ENCODE assay signal across 7 mouse cellular contexts in the genomic region with DNA sequence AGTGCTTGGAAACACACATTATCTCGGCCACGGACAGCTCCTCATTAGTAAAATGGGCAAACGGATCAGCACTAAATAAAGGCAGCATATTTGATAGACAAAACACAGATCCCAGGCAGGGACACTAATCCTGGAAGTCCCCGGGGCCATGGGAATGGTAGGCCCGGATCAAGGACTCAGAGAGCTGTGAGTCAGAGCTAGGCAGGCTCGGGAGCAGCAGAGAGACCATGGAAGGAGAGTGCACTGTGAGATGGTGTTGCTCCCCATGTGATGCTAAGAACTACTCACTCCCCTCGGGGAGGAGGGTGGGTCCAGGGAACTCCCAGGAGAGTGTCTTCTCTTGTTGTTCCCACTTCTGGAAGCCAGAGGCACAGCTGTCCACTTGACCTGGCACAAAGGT.
"Had no signal": no experiment of that assay in that cellular context is flagged by ENCODE, and none has a peak within 500 bp of the region (broad histone marks: within the 10 kb centered on the region; RNA-seq: fewer than 3 reads in every experiment).

No protein-coding gene starts in this region.

- DNase-seq: kidney, postnatal 14 days; left cerebral cortex, postnatal 4 days; lung, adult 18-20 months; midbrain, embryonic 14.5 days; retina, postnatal 1 day; thymus, adult 2 months; thymus, postnatal 25 days had no signal
